Mouse (Mus musculus): ENCODE measurements around the gene Tmem268. TPM values are rescaled to one million over a fixed set of nuclear protein-coding genes. Genes with fewer than 3 reads are reported as not detected.

Gene Tmem268
- polyA plus RNA-seq, 1 experiment from 2014 or later: 4.0 TPM

GRCm38 (mm10) chr4:63582580-63582979 is 24.0 kb downstream of the Tmem268 start:
- H3K27me3 ChIP-seq (ENCODE audit: control insufficient read depth, insufficient read depth, low read length): no peaks in the 10 kb centered on the region
- DNase-seq (no peak), ATAC-seq (ENCODE audit: low FRiP score, low TSS enrichment) (no peak)
- H3K4me3 ChIP-seq (replicated peaks; ENCODE audit: low read depth, low read length): no peak overlapping the region
- H3K27ac ChIP-seq (replicated peaks; ENCODE audit: low read depth, low read length): no peak overlapping the region
- 0 out of 2 replicates have a peak, but pooled peaks cover 3% of the 10 kb centered on the region for H3K4me1 ChIP-seq (ENCODE audit: control insufficient read depth, insufficient read depth, low read length)
- 67% methylated on average over 5 of the region's 5 CpGs for WGBS
- no peaks in the 10 kb centered on the region for H3K9me3 ChIP-seq (ENCODE audit: control insufficient read depth, low read length)
- no peaks in the 10 kb centered on the region for H3K36me3 ChIP-seq (ENCODE audit: control insufficient read depth, insufficient read depth, low read length)
- H3K9ac ChIP-seq (replicated peaks; ENCODE audit: low read length): no peak overlapping the region
- H3K4me2 ChIP-seq (ENCODE audit: low read length): no peak overlapping the region

- H3K4me3 ChIP-seq (replicated peaks; ENCODE audit: low read depth, low read length): no peak overlapping the region
- H3K27me3 ChIP-seq (ENCODE audit: control insufficient read depth, insufficient read depth, low read length): no peaks in the 10 kb centered on the region
- no peak overlapping the region for H3K27ac ChIP-seq (replicated peaks; ENCODE audit: low read depth, low read length)
- H3K4me2 ChIP-seq (ENCODE audit: low read length): no peak overlapping the region
- H3K4me1 ChIP-seq (ENCODE audit: control insufficient read depth, insufficient read depth, low read length): 0 out of 2 replicates have a peak, but pooled peaks cover 2% of the 10 kb centered on the region
- DNase-seq (no peak), ATAC-seq (ENCODE audit: low FRiP score, low TSS enrichment) (no peak)
- no peaks in the 10 kb centered on the region for H3K9me3 ChIP-seq (ENCODE audit: control insufficient read depth, low read length)
- no peaks in the 10 kb centered on the region for H3K36me3 ChIP-seq (ENCODE audit: control insufficient read depth, insufficient read depth, low read length)
- H3K9ac ChIP-seq (replicated peaks; ENCODE audit: low read length): no peak overlapping the region
- 69% methylated on average over 10 of the region's 10 CpGs for WGBS
Measured at GRCm38 (mm10) chr4:63585216-63585615, 26.6 kb downstream of the Tmem268 start.

GRCm38 (mm10) chr4:63586240-63586639 is 27.7 kb downstream of the Tmem268 start:
- no peak for ATAC-seq (ENCODE audit: low FRiP score, low TSS enrichment)
- WGBS: 80% methylated on average over 2 of the region's 2 CpGs
- no peaks in the 10 kb centered on the region for H3K36me3 ChIP-seq (ENCODE audit: control insufficient read depth, insufficient read depth, low read length)

GRCm38 (mm10) chr4:63589987-63590386 is 31.4 kb downstream of the Tmem268 start:
- H3K4me3 ChIP-seq (replicated peaks; ENCODE audit: low read depth, low read length): no peak overlapping the region
- no peaks in the 10 kb centered on the region for H3K4me1 ChIP-seq (ENCODE audit: control insufficient read depth, insufficient read depth, low read length)
- H3K9me3 ChIP-seq (ENCODE audit: control insufficient read depth, low read length): no peaks in the 10 kb centered on the region
- no peak for ATAC-seq (ENCODE audit: low FRiP score, low TSS enrichment)
- no peak overlapping the region for H3K27ac ChIP-seq (replicated peaks; ENCODE audit: low read depth, low read length)
- H3K9ac ChIP-seq (replicated peaks; ENCODE audit: low read length): no peak overlapping the region
- no peaks in the 10 kb centered on the region for H3K27me3 ChIP-seq (ENCODE audit: control insufficient read depth, insufficient read depth, low read length)
- H3K36me3 ChIP-seq (ENCODE audit: control insufficient read depth, insufficient read depth, low read length): no peaks in the 10 kb centered on the region
- no peak overlapping the region for H3K4me2 ChIP-seq (ENCODE audit: low read length)
- WGBS: 92% methylated on average over 7 of the region's 7 CpGs
- no peak for DNase-seq

More at GRCm38 (mm10) chr4:63586240-63586639, 27.7 kb downstream of the Tmem268 start:
- Histone ChIP-seq H3K9ac (replicated peaks; ENCODE audit: low read length) (no peak overlapping the region), H3K27me3 (ENCODE audit: control insufficient read depth, insufficient read depth, low read length) (no peaks in the 10 kb centered on the region), H3K27ac (replicated peaks; ENCODE audit: low read depth, low read length) (no peak overlapping the region), H3K4me1 (ENCODE audit: control insufficient read depth, insufficient read depth, low read length) (no peaks in the 10 kb centered on the region), H3K4me3 (replicated peaks; ENCODE audit: low read depth, low read length) (no peak overlapping the region), H3K9me3 (ENCODE audit: control insufficient read depth, low read length) (no peaks in the 10 kb centered on the region), H3K4me2 (ENCODE audit: low read length) (no peak overlapping the region)
- DNase-seq: no peak

GRCm38 (mm10) chr4:63590538-63590937 is 32.0 kb downstream of the Tmem268 start:
- H3K27ac ChIP-seq (replicated peaks; ENCODE audit: low read depth, low read length): no peak overlapping the region
- DNase-seq (no peak), ATAC-seq (ENCODE audit: low FRiP score, low TSS enrichment) (no peak)
- no peak overlapping the region for H3K4me3 ChIP-seq (replicated peaks; ENCODE audit: low read depth, low read length)
- H3K4me2 ChIP-seq (ENCODE audit: low read length): no peak overlapping the region
- no peaks in the 10 kb centered on the region for H3K27me3 ChIP-seq (ENCODE audit: control insufficient read depth, insufficient read depth, low read length)
- 94% methylated on average over 4 of the region's 4 CpGs for WGBS
- no peak overlapping the region for H3K9ac ChIP-seq (replicated peaks; ENCODE audit: low read length)
- no peaks in the 10 kb centered on the region for H3K9me3 ChIP-seq (ENCODE audit: control insufficient read depth, low read length)
- no peaks in the 10 kb centered on the region for H3K36me3 ChIP-seq (ENCODE audit: control insufficient read depth, insufficient read depth, low read length)
- no peaks in the 10 kb centered on the region for H3K4me1 ChIP-seq (ENCODE audit: control insufficient read depth, insufficient read depth, low read length)

- 81% methylated on average over 5 of the region's 5 CpGs for WGBS
- H3K4me3 ChIP-seq (replicated peaks; ENCODE audit: low read depth, low read length): no peak overlapping the region
- ATAC-seq (ENCODE audit: low FRiP score, low TSS enrichment): no peak
- H3K4me2 ChIP-seq (ENCODE audit: low read length): no peak overlapping the region
- no peak for DNase-seq
- no peak overlapping the region for H3K27ac ChIP-seq (replicated peaks; ENCODE audit: low read depth, low read length)
- H3K4me1 ChIP-seq (ENCODE audit: control insufficient read depth, insufficient read depth, low read length): no peaks in the 10 kb centered on the region
- H3K9me3 ChIP-seq (ENCODE audit: control insufficient read depth, low read length): no peaks in the 10 kb centered on the region
- H3K9ac ChIP-seq (replicated peaks; ENCODE audit: low read length): no peak overlapping the region
- H3K27me3 ChIP-seq (ENCODE audit: control insufficient read depth, insufficient read depth, low read length): no peaks in the 10 kb centered on the region
- no peaks in the 10 kb centered on the region for H3K36me3 ChIP-seq (ENCODE audit: control insufficient read depth, insufficient read depth, low read length)
Measured at GRCm38 (mm10) chr4:63594459-63595110, 36.0 kb downstream of the Tmem268 start.

- Histone ChIP-seq H3K4me1 (ENCODE audit: control insufficient read depth, insufficient read depth, low read length) (no peaks in the 10 kb centered on the region), H3K27ac (replicated peaks; ENCODE audit: low read depth, low read length) (no peak overlapping the region), H3K9ac (replicated peaks; ENCODE audit: low read length) (no peak overlapping the region), H3K9me3 (ENCODE audit: control insufficient read depth, low read length) (no peaks in the 10 kb centered on the region), H3K27me3 (ENCODE audit: control insufficient read depth, insufficient read depth, low read length) (no peaks in the 10 kb centered on the region), H3K36me3 (ENCODE audit: control insufficient read depth, insufficient read depth, low read length) (no peaks in the 10 kb centered on the region), H3K4me2 (ENCODE audit: low read length) (no peak overlapping the region), H3K4me3 (replicated peaks; ENCODE audit: low read depth, low read length) (no peak overlapping the region)
- ATAC-seq (ENCODE audit: low FRiP score, low TSS enrichment) (no peak), DNase-seq (no peak)
- 84% methylated on average over 10 of the region's 10 CpGs for WGBS
Measured at GRCm38 (mm10) chr4:63595259-63595658, 36.7 kb downstream of the Tmem268 start.

GRCm38 (mm10) chr4:63596010-63596409 is 37.4 kb downstream of the Tmem268 start:
- Histone ChIP-seq H3K9me3 (ENCODE audit: control insufficient read depth, low read length) (no peaks in the 10 kb centered on the region), H3K36me3 (ENCODE audit: control insufficient read depth, insufficient read depth, low read length) (no peaks in the 10 kb centered on the region), H3K27me3 (ENCODE audit: control insufficient read depth, insufficient read depth, low read length) (no peaks in the 10 kb centered on the region), H3K4me2 (ENCODE audit: low read length) (no peak overlapping the region), H3K4me3 (replicated peaks; ENCODE audit: low read depth, low read length) (no peak overlapping the region), H3K27ac (replicated peaks; ENCODE audit: low read depth, low read length) (no peak overlapping the region), H3K4me1 (ENCODE audit: control insufficient read depth, insufficient read depth, low read length) (no peaks in the 10 kb centered on the region), H3K9ac (replicated peaks; ENCODE audit: low read length) (no peak overlapping the region)
- 96% methylated on average over 4 of the region's 4 CpGs for WGBS
- ATAC-seq (ENCODE audit: low FRiP score, low TSS enrichment) (no peak), DNase-seq (no peak)

GRCm38 (mm10) chr4:63600786-63601185 is 42.2 kb downstream of the Tmem268 start:
- Histone ChIP-seq H3K27ac (replicated peaks; ENCODE audit: low read depth, low read length) (no peak overlapping the region), H3K27me3 (ENCODE audit: control insufficient read depth, insufficient read depth, low read length) (no peaks in the 10 kb centered on the region), H3K9ac (replicated peaks; ENCODE audit: low read length) (no peak overlapping the region), H3K4me3 (replicated peaks; ENCODE audit: low read depth, low read length) (no peak overlapping the region), H3K36me3 (ENCODE audit: control insufficient read depth, insufficient read depth, low read length) (no peaks in the 10 kb centered on the region), H3K4me1 (ENCODE audit: control insufficient read depth, insufficient read depth, low read length) (no peaks in the 10 kb centered on the region), H3K9me3 (ENCODE audit: control insufficient read depth, low read length) (no peaks in the 10 kb centered on the region), H3K4me2 (ENCODE audit: low read length) (no peak overlapping the region)
- 88% methylated on average over 6 of the region's 6 CpGs for WGBS
- DNase-seq (no peak), ATAC-seq (ENCODE audit: low FRiP score, low TSS enrichment) (no peak)
